Mouse (Mus musculus) NIH3T3 (cell line): ENCODE measurements around the gene Vstm2l.

Source experiments
- DNase-seq: peaks from one replicate; pipeline ENCODE4 v3.0.0-alpha.2; 2012; ENCODE audit warnings: low read depth

The Vstm2l gene

GRCm38 (mm10) chr2:157992501-157992900 lies 78.0 kb downstream of the Vstm2l start:
- no peak for DNase-seq
